Mouse (Mus musculus) gastrocnemius, adult 2 months (tissue): ENCODE measurements at regions not wholly inside any gene's neighbourhood (a gene's known extent, or its start where the extent isn't known, plus 50 kb on each side); places are given as distances from the start of the nearest gene placed in this dataset.

Experiments used
- DNase-seq: peaks from one replicate; pipeline ENCODE4 v3.0.0; 2022
- H3K27ac ChIP-seq: fragments of 200-600 bp; 2 replicates; pipeline ENCODE4 v1.8.1; 2022; ENCODE audit warnings: mild to moderate bottlenecking
- H3K4me3 ChIP-seq: fragments of 200-600 bp; 2 replicates; pipeline ENCODE4 v1.8.1; 2022; ENCODE audit warnings: mild to moderate bottlenecking, moderate library complexity
- CTCF ChIP-seq: fragments of 200-600 bp; IDR thresholded peaks from 2 replicates; pipeline ENCODE4 v1.8.1; 2022; ENCODE audit warnings: antibody characterized with exemption, mild to moderate bottlenecking, moderate library complexity
- intact Hi-C: fragments of 180-260 bp; cut with DNase I; formaldehyde crosslinking; loops from one replicate; pipeline ENCODE4 v1.15.1; 2025

DNA sequence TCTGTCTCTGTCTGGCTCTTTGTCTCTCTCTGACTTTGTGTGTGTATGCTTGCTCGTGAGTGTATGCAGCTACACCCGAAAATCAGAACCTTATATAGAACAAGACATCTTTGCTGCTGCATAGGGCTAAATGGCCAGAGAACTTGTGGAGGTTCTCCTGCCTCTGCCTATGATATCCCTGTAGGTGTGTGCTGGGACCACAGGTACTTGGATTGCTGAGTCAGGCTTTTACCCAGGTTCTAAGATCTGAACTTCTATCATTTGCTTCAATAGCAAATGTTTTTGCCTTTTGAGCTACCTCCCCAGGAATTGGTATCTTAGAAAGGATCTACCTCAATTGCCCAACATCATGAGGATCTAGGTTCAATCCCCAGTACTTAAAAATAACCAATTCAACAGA, 210.3 kb upstream of the Sash1 start:
- no peak for DNase-seq
- intact Hi-C loops, result no loop called here
- TF ChIP-seq CTCF, result no peak

GRCm38 (mm10) chr10:9095163-9095562, 209.3 kb upstream of the Sash1 start:
- DNase-seq, result no peak
- H3K4me3 ChIP-seq, result no peak overlapping the region
- no peak overlapping the region for H3K27ac ChIP-seq
- TF ChIP-seq CTCF, result no peak
- intact Hi-C loops, result no loop called here

More for the DNA sequence above, 210.3 kb upstream of the Sash1 start:
- Histone ChIP-seq H3K27ac (no peak overlapping the region), H3K4me3 (no peak overlapping the region)

GRCm38 (mm10) chr10:9092237-9092885, 206.5 kb upstream of the Sash1 start:
- no peak for TF ChIP-seq CTCF
- intact Hi-C loops, result no loop called here
- H3K27ac ChIP-seq, result no peak overlapping the region
- H3K4me3 ChIP-seq, result no peak overlapping the region
- DNase-seq, result peak; percentile 35

- no peak for TF ChIP-seq CTCF
- no peak for DNase-seq
- intact Hi-C loops, result no loop called here
- Histone ChIP-seq H3K4me3 (no peak overlapping the region), H3K27ac (no peak overlapping the region)
Observed at GRCm38 (mm10) chr10:9090961-9091360, 205.1 kb upstream of the Sash1 start.

- TF ChIP-seq CTCF, result peak; percentile 26; the same call in 1 of the 2 replicates
- no peak for DNase-seq
- no peak overlapping the region for H3K4me3 ChIP-seq
- intact Hi-C loops, result no loop called here
- H3K27ac ChIP-seq, result no peak overlapping the region
Observed at GRCm38 (mm10) chr10:9087871-9088270, 202.0 kb upstream of the Sash1 start.

GRCm38 (mm10) chr10:9087171-9087570, 201.3 kb upstream of the Sash1 start:
- no peak for TF ChIP-seq CTCF
- no peak for DNase-seq
- Histone ChIP-seq H3K27ac (no peak overlapping the region), H3K4me3 (no peak overlapping the region)
- intact Hi-C loops, result no loop called here

GRCm38 (mm10) chr10:9086666-9087065, 200.8 kb upstream of the Sash1 start:
- no peak overlapping the region for H3K4me3 ChIP-seq
- intact Hi-C loops, result no loop called here

DNA sequence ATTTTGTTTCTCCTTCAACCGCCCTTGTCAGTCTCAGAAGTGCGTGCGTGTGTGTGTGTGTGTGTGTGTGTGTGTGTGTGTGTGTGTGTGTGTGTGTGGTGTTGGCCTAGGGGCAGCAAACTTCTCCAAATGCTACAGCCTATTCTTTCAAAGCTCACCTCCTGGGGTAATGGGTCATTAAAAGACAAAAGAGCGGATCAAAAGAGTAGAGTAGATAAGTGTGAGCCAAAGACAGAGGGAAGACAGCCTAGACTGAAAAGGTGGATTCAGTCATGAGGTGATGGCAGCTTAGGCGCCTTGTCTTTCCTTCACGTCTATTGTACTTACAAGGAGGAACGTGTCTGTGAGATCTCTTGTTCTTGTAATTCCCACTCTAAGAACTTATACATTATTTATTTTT, 199.6 kb upstream of the Sash1 start:
- Histone ChIP-seq H3K4me3 (no peak overlapping the region), H3K27ac (no peak overlapping the region)
- no peak for DNase-seq
- intact Hi-C loops, result no loop called here
- no peak for TF ChIP-seq CTCF

More at GRCm38 (mm10) chr10:9086666-9087065, 200.8 kb upstream of the Sash1 start:
- DNase-seq, result no peak
- no peak overlapping the region for H3K27ac ChIP-seq
- TF ChIP-seq CTCF, result no peak

- intact Hi-C loops, result no loop called here
- Histone ChIP-seq H3K4me3 (no peak overlapping the region), H3K27ac (no peak overlapping the region)
- no peak for TF ChIP-seq CTCF
- no peak for DNase-seq
Observed at GRCm38 (mm10) chr10:9074916-9075315, 189.0 kb upstream of the Sash1 start.

DNA sequence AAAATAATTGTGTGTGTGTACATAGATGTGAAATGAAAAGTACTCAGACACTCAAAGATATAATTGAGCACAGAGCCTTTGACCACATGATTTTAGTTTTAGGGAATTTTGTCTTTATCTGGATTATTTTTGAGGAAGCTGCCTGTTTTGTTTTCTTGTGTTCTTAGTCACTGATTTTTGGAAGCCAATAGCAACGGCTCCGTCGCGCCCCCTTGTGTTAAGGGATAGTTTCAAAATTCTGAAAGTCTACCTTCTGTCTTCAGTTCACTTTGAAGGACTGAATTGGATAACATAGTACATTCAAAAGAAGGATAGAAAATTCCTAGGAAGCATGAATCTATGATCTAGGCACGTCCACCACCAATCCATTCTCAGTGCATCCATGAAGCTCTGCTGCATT, 185.8 kb upstream of the Sash1 start:
- peak; percentile 53 for DNase-seq
- peak; percentile 73 for TF ChIP-seq CTCF
- H3K27ac ChIP-seq, result no peak overlapping the region
- intact Hi-C loops, result loop anchor here (2.0 kb wide), 1 partner anchor 281 kb away; no protein-coding TSS in a partner anchor
- H3K4me3 ChIP-seq, result no peak overlapping the region

DNA sequence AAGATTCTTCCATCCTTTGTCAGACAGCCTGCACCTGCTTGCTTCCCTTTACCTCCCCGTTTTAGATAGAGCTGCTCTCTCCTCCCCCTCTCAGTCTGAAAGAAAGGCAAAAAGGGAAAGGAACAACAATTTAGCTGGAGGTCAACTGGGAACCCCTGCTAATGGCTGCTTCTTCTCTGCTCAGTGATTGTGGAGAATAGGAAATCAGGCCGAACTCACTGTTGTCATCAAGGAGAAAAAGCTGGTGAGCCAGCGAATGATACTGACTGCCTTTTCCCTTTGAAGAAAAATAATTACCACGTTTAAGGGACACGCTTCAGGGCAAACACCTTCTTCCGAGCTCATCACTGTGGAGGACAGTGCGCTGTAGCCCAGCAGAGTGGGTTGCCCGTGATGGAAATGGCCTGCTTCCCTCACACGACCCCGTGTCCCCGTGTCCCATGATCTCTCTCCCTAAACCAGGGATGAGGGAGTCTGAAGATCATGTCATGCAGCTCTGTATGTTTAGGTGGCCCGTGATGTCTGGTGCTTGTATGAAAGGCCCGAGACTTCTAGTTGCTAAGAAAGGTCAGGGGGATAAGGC, 183.8 kb upstream of the Sash1 start:
- TF ChIP-seq CTCF, result no peak
- no peak for DNase-seq
- intact Hi-C loops, result loop anchor here (2.0 to 5.0 kb wide), 2 partner anchors 279 to 327 kb away; no protein-coding TSS in a partner anchor

GRCm38 (mm10) chr10:9066566-9066965, 180.7 kb upstream of the Sash1 start:
- Histone ChIP-seq H3K4me3 (no peak overlapping the region), H3K27ac (no peak overlapping the region)
- TF ChIP-seq CTCF, result no peak
- intact Hi-C loops, result loop anchor here (5.0 kb wide), 1 partner anchor 324 kb away; no protein-coding TSS in a partner anchor
- no peak for DNase-seq

More for the DNA sequence above, 183.8 kb upstream of the Sash1 start:
- H3K27ac ChIP-seq, result no peak overlapping the region
- no peak overlapping the region for H3K4me3 ChIP-seq

- no peak overlapping the region for H3K4me3 ChIP-seq
- intact Hi-C loops, result no loop called here
Observed at GRCm38 (mm10) chr10:9061979-9062378, 176.1 kb upstream of the Sash1 start.

DNA sequence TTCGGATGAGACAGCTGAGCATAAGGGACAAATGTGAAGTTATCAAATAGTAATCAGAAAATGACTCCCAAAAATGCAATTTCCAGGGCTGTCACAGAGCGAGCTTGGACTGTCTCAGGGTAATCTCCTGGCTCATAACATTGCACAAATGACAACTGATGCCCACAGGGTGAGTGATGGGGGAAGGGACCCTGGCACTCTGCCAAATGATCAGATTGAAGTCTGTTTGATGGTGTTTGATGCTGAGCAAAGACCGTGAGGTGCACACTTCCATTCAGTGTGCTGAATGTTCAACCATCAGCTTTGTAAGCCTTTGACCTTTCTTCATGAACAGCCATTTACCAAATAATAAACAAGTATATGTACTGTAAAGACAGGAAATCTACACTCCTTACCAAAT, 169.4 kb upstream of the Sash1 start:
- intact Hi-C loops, result loop anchor here (10.0 kb wide), 1 partner anchor 700 kb away; no protein-coding TSS in a partner anchor
- no peak for DNase-seq
- TF ChIP-seq CTCF, result no peak
- H3K27ac ChIP-seq, result no peak overlapping the region
- no peak overlapping the region for H3K4me3 ChIP-seq

More at GRCm38 (mm10) chr10:9061979-9062378, 176.1 kb upstream of the Sash1 start:
- no peak for DNase-seq
- no peak for TF ChIP-seq CTCF
- no peak overlapping the region for H3K27ac ChIP-seq
